Mouse (Mus musculus) embryonic facial prominence, embryonic 14.5 days (tissue): Measurements from ENCODE around the gene Kcnj15. TPM values are rescaled to one million over a fixed set of nuclear protein-coding genes. Genes with fewer than 3 reads are reported as not detected.
A peak's percentile ranks its signal among the peaks of the same experiment; 100 is the strongest.

Source experiments
- ATAC-seq: fragments of 200-750 bp; cut with Nextera tagmentation; 2 replicates; pipeline ENCODE4 v1.8.0; 2017; ENCODE audit warnings: low read depth, moderate number of reproducible peaks, moderate TSS enrichment
- DNase-seq: peaks from one replicate; pipeline ENCODE4 v3.0.0-alpha.2; 2015; ENCODE audit warnings: low spot score
- H3K27ac ChIP-seq: fragments of 300-500 bp; sonication (generic); replicated peaks from 2 replicates; pipeline ENCODE4 v1.5.1; 2014; ENCODE audit warnings: low read depth, mild to moderate bottlenecking, low read length, moderate library complexity
- H3K27me3 ChIP-seq: fragments of 300-500 bp; sonication (generic); replicated peaks from 2 replicates; pipeline ENCODE4 v1.6.1; 2014; ENCODE audit warnings: low read length; ENCODE audit not compliant: control insufficient read depth, insufficient read depth
- H3K36me3 ChIP-seq: fragments of 300-500 bp; sonication (generic); 2 replicates; pipeline ENCODE4 v1.6.1; 2014; ENCODE audit warnings: low read length, mixed read lengths; ENCODE audit not compliant: control insufficient read depth, insufficient read depth
- H3K4me1 ChIP-seq: fragments of 300-500 bp; sonication (generic); 2 replicates; pipeline ENCODE4 v1.6.1; 2014; ENCODE audit warnings: antibody characterized with exemption, low read length; ENCODE audit not compliant: control insufficient read depth, insufficient read depth
- H3K4me2 ChIP-seq: fragments of 300-500 bp; sonication (generic); 2 replicates; pipeline ENCODE4 v1.6.1; 2014; ENCODE audit warnings: low read depth, mild to moderate bottlenecking, low read length, moderate library complexity, mixed read lengths
- H3K4me3 ChIP-seq: fragments of 300-500 bp; sonication (generic); 2 replicates; pipeline ENCODE4 v1.5.1; 2014; ENCODE audit warnings: low read depth, mild to moderate bottlenecking, low read length
- H3K9ac ChIP-seq: fragments of 300-500 bp; sonication (generic); 2 replicates; pipeline ENCODE4 v1.6.1; 2014; ENCODE audit warnings: low read depth, mild to moderate bottlenecking, low read length, moderate library complexity, mixed read lengths
- H3K9me3 ChIP-seq: fragments of 300-500 bp; sonication (generic); 2 replicates; pipeline ENCODE4 v1.6.1; 2016; ENCODE audit warnings: low read length; ENCODE audit not compliant: control insufficient read depth
- WGBS: fragments of 180-500 bp; shearing (Covaris S2); extraction: QIAGEN DNeasy Blood & Tissue Kit; methylation state at CpG from one replicate; pipeline ENCODE4 v1.1.7; 2014; 5-methylcytosine and 5-hydroxymethylcytosine counted together
- polyA plus RNA-seq: library from polyadenylated mRNA; unstranded; fragments of >200 nt; fragmentation: Nextera tagmentation; extraction: Ambion mirVana; gene quantifications from 2 replicates; pipeline ENCODE4 v1.2.1, GENCODE M21; 2014

The Kcnj15 gene
- polyA plus RNA-seq, 1 experiment from 2014 or later, result 2.4 TPM

GRCm38 (mm10) chr16:95321945-95322625 lies 64.7 kb downstream of the Kcnj15 start:
- Histone ChIP-seq H3K4me1 (peaks cover 4% of the 10 kb centered on the region; the same call in 1 of the 2 replicates), H3K36me3 (no peaks in the 10 kb centered on the region), H3K4me2 (no peak overlapping the region), H3K27me3 (no peaks in the 10 kb centered on the region), H3K9ac (no peak overlapping the region), H3K4me3 (no peak overlapping the region), H3K27ac (no peak overlapping the region; the same call in 1 of the 2 replicates), H3K9me3 (no peaks in the 10 kb centered on the region)
- ATAC-seq (peak; percentile 68; the same call in 1 of the 2 replicates), DNase-seq (peak; percentile 81)
- 36% methylated on average over 9 of the region's 9 CpGs for WGBS

DNA sequence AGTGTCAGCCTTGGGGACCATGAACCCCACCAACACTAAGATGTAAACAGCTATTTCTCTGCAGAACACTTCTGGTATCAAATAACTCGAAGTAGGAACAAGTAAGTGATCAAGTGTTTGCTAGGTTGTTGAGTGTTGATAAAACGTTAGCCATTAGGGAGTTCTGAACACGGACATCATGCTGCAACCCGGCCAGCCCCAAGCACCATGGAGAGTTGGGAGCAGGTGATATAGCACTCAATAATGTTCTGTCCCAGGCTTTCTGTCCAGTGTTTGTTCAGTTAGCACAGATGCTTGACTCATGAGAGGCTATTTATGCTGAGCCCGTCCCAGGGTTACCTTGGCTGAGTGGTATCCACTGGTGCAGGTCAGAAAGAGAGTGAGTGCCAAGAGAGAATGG lies 74.8 kb downstream of the Kcnj15 start:
- Histone ChIP-seq H3K4me2 (no peak overlapping the region), H3K27me3 (no peaks in the 10 kb centered on the region), H3K36me3 (no peaks in the 10 kb centered on the region), H3K9ac (no peak overlapping the region), H3K27ac (no peak overlapping the region), H3K4me3 (no peak overlapping the region), H3K9me3 (no peaks in the 10 kb centered on the region; the same call in 1 of the 2 replicates), H3K4me1 (no peaks in the 10 kb centered on the region)
- no peak for ATAC-seq
- 80% methylated on average over 5 of the region's 5 CpGs for WGBS
- DNase-seq, result no peak

- Histone ChIP-seq H3K27me3 (no peaks in the 10 kb centered on the region), H3K4me3 (no peak overlapping the region), H3K27ac (peak overlapping the region; percentile 40; the same call in 1 of the 2 replicates), H3K4me2 (peak overlapping the region; percentile 40), H3K4me1 (0 out of 2 replicates have a peak, but pooled peaks cover 3% of the 10 kb centered on the region), H3K9ac (no peak overlapping the region), H3K9me3 (no peaks in the 10 kb centered on the region), H3K36me3 (no peaks in the 10 kb centered on the region)
- DNase-seq, result peak; percentile 90
- WGBS, result 26% methylated on average over 28 of the region's 28 CpGs
- peak; percentile 88 for ATAC-seq
These were observed 83.8 kb downstream of the Kcnj15 start for GRCm38 (mm10) chr16:95340885-95341791.

GRCm38 (mm10) chr16:95342030-95342429 lies 84.7 kb downstream of the Kcnj15 start:
- no peak overlapping the region for H3K4me2 ChIP-seq
- H3K27me3 ChIP-seq, result no peaks in the 10 kb centered on the region
- H3K9ac ChIP-seq, result no peak overlapping the region
- H3K4me1 ChIP-seq, result 0 out of 2 replicates have a peak, but pooled peaks cover 3% of the 10 kb centered on the region
- no peak overlapping the region for H3K4me3 ChIP-seq
- DNase-seq (no peak), ATAC-seq (no peak)
- no peaks in the 10 kb centered on the region for H3K9me3 ChIP-seq
- WGBS, result 75% methylated on average over 8 of the region's 8 CpGs
- H3K27ac ChIP-seq, result no peak overlapping the region
- H3K36me3 ChIP-seq, result no peaks in the 10 kb centered on the region

- Histone ChIP-seq H3K36me3 (no peaks in the 10 kb centered on the region), H3K4me3 (no peak overlapping the region), H3K4me2 (no peak overlapping the region), H3K27ac (no peak overlapping the region), H3K27me3 (no peaks in the 10 kb centered on the region), H3K4me1 (0 out of 2 replicates have a peak, but pooled peaks cover 3% of the 10 kb centered on the region), H3K9ac (no peak overlapping the region), H3K9me3 (no peaks in the 10 kb centered on the region)
- DNase-seq (no peak), ATAC-seq (no peak)
- WGBS, result 55% methylated on average over 10 of the region's 10 CpGs
These were observed 87.6 kb downstream of the Kcnj15 start for GRCm38 (mm10) chr16:95344961-95345360.

GRCm38 (mm10) chr16:95345882-95346281 lies 88.5 kb downstream of the Kcnj15 start:
- no peak for ATAC-seq
- no peaks in the 10 kb centered on the region for H3K9me3 ChIP-seq
- no peak overlapping the region for H3K27ac ChIP-seq
- H3K27me3 ChIP-seq, result no peaks in the 10 kb centered on the region
- DNase-seq, result peak; percentile 88
- WGBS, result 3% methylated on average over 5 of the region's 7 CpGs
- 0 out of 2 replicates have a peak, but pooled peaks cover 3% of the 10 kb centered on the region for H3K4me1 ChIP-seq
- H3K4me3 ChIP-seq, result no peak overlapping the region
- H3K36me3 ChIP-seq, result no peaks in the 10 kb centered on the region
- no peak overlapping the region for H3K4me2 ChIP-seq
- no peak overlapping the region for H3K9ac ChIP-seq

- ATAC-seq, result no peak
- no peak overlapping the region for H3K9ac ChIP-seq
- no peaks in the 10 kb centered on the region for H3K36me3 ChIP-seq
- H3K9me3 ChIP-seq, result no peaks in the 10 kb centered on the region
- no peaks in the 10 kb centered on the region for H3K4me1 ChIP-seq
- H3K27me3 ChIP-seq, result no peaks in the 10 kb centered on the region
- DNase-seq, result peak; percentile 47
- no peak overlapping the region for H3K4me2 ChIP-seq
- 12% methylated on average over 3 of the region's 3 CpGs for WGBS
- H3K4me3 ChIP-seq, result no peak overlapping the region
- no peak overlapping the region for H3K27ac ChIP-seq
These were observed 89.8 kb downstream of the Kcnj15 start for GRCm38 (mm10) chr16:95347202-95347601.

- H3K27ac ChIP-seq, result no peak overlapping the region
- ATAC-seq (no peak), DNase-seq (no peak)
- no peaks in the 10 kb centered on the region for H3K9me3 ChIP-seq
- no peaks in the 10 kb centered on the region for H3K27me3 ChIP-seq
- H3K36me3 ChIP-seq, result no peaks in the 10 kb centered on the region
- H3K4me1 ChIP-seq, result 0 out of 2 replicates have a peak, but pooled peaks cover under 1% of the 10 kb centered on the region
- no peak overlapping the region for H3K9ac ChIP-seq
- no peak overlapping the region for H3K4me3 ChIP-seq
- 87% methylated on average over 9 of the region's 9 CpGs for WGBS
- H3K4me2 ChIP-seq, result no peak overlapping the region
These were observed 91.2 kb downstream of the Kcnj15 start for GRCm38 (mm10) chr16:95348555-95348954.
